In genomic region chr2:167377697-167378096, GRCm38 (mm10) we compare ENCODE assay signal across 19 mouse cellular contexts. TPM values are rescaled to one million over a fixed set of nuclear protein-coding genes. Genes with fewer than 3 reads are reported as not detected.
A peak's percentile ranks its signal among the peaks of the same experiment; 100 is the strongest.
DNase-seq lines count a peak whose midpoint lies in the region; ATAC-seq and TF ChIP-seq lines count a peak whose summit lies in the region.
"Had no signal": no experiment of that assay in that cellular context is flagged by ENCODE, and none has a peak within 500 bp of the region (broad histone marks: within the 10 kb centered on the region; RNA-seq: fewer than 3 reads in every experiment).

No protein-coding gene starts in this region.

- no peak for TF ChIP-seq CTCF in lung, postnatal 0 days (IDR thresholded peaks at IDR 0.05)
- TF ChIP-seq CTCF in MEL (IDR thresholded peaks at IDR 0.05 in 2 of 3, conservative IDR thresholded peaks at IDR 0.05 in 1 of 3; ENCODE audit: control insufficient read depth in 1 of 3, insufficient read depth in 1 of 3, low read depth in 2 of 3, low read length in 3 of 3, poor library complexity in 1 of 3, severe bottlenecking in 1 of 3) = no peak

- H3K9ac ChIP-seq in lung, postnatal 0 days (replicated peaks; ENCODE audit: low read depth) = no peak overlapping the region
- H3K9ac ChIP-seq in MEL (ENCODE audit: control insufficient read depth, low read depth, low read length, poor library complexity, severe bottlenecking) = no peak overlapping the region
- H3K9ac ChIP-seq: embryonic facial prominence, embryonic 13.5 days; forebrain, embryonic 12.5 days; hindbrain, embryonic 15.5 days had no signal

- no peaks in the 10 kb centered on the region for H3K9me3 ChIP-seq in lung, postnatal 0 days (ENCODE audit: low read length)
- H3K9me3 ChIP-seq in MEL (replicated peaks; ENCODE audit: insufficient read depth, low read length) = no peaks in the 10 kb centered on the region
- H3K9me3 ChIP-seq: embryonic facial prominence, embryonic 13.5 days; forebrain, embryonic 12.5 days; hindbrain, embryonic 10.5 days; hindbrain, embryonic 15.5 days had no signal

- ATAC-seq in lung, postnatal 0 days = no peak
- ATAC-seq in common myeloid progenitor, adult 5-6 weeks (replicated peaks; ENCODE audit: low read depth, poor library complexity, severe bottlenecking) = 0 out of 2 replicates have a peak, but pooled peaks have one; percentile 12
- peak; percentile 40 for ATAC-seq in monocyte, adult 5-6 weeks (replicated peaks; ENCODE audit: insufficient number of reproducible peaks, low FRiP score, low TSS enrichment, poor library complexity, severe bottlenecking)
- ATAC-seq: forebrain, embryonic 16.5 days; intestine, embryonic 16.5 days had no signal

- no peaks in the 10 kb centered on the region for H3K79me2 ChIP-seq in MEL (ENCODE audit: control insufficient read depth, insufficient read depth, low read length, poor library complexity)

- H3K27ac ChIP-seq in lung, postnatal 0 days (ENCODE audit: low read length) = no peak overlapping the region
- H3K27ac ChIP-seq in MEL (ENCODE audit: control insufficient read depth, low read depth, low read length) = no peak overlapping the region
- H3K27ac ChIP-seq: embryonic facial prominence, embryonic 13.5 days; forebrain, embryonic 12.5 days; hindbrain, embryonic 10.5 days; hindbrain, embryonic 15.5 days had no signal

- no peaks in the 10 kb centered on the region for H3K36me3 ChIP-seq in lung, postnatal 0 days (ENCODE audit: insufficient read depth, low read length)
- no peaks in the 10 kb centered on the region; a peak in 2 of 4 replicates for H3K36me3 ChIP-seq in MEL (ENCODE audit: control insufficient read depth in 1 of 2, insufficient read depth in 2 of 2, low read length in 2 of 2)
- H3K36me3 ChIP-seq: embryonic facial prominence, embryonic 13.5 days; forebrain, embryonic 12.5 days; hindbrain, embryonic 10.5 days; hindbrain, embryonic 15.5 days had no signal

- no peaks in the 10 kb centered on the region for H3K4me1 ChIP-seq in lung, postnatal 0 days (ENCODE audit: insufficient read depth, low read depth, low read length)
- peaks cover 0 to 15% of the 10 kb centered on the region in 2 experiments; a peak in 2 of 4 replicates for H3K4me1 ChIP-seq in MEL (ENCODE audit: control insufficient read depth in 1 of 2, insufficient read depth in 2 of 2, low read length in 2 of 2)
- H3K4me1 ChIP-seq: forebrain, embryonic 12.5 days had no signal

- 19% methylated on average over 3 of the region's 3 CpGs for WGBS in lung, postnatal 0 days

- no peak for TF ChIP-seq POLR2A in MEL (IDR thresholded peaks at IDR 0.05; ENCODE audit: control insufficient read depth in 1 of 2, insufficient read depth in 1 of 2, low read depth in 1 of 2, low read length in 2 of 2, poor library complexity in 1 of 2)

- no peak overlapping the region for H3K4me2 ChIP-seq in lung, postnatal 0 days (replicated peaks; ENCODE audit: low read depth, low read length)
- H3K4me2 ChIP-seq: embryonic facial prominence, embryonic 13.5 days; forebrain, embryonic 12.5 days; heart, embryonic 11.5 days; hindbrain, embryonic 15.5 days had no signal

- no peak for TF ChIP-seq EP300 in lung, postnatal 0 days (IDR thresholded peaks at IDR 0.05)
- no peak for TF ChIP-seq EP300 in MEL (IDR thresholded peaks at IDR 0.05; ENCODE audit: low read depth in 1 of 2, low read length in 2 of 2)

- no peaks in the 10 kb centered on the region for H3K27me3 ChIP-seq in lung, postnatal 0 days (replicated peaks; ENCODE audit: insufficient read depth, low read length)
- peaks cover 0 to 8% of the 10 kb centered on the region in 2 experiments; a peak in 2 of 4 replicates for H3K27me3 ChIP-seq in MEL (ENCODE audit: control insufficient read depth in 1 of 2, insufficient read depth in 2 of 2, low read length in 2 of 2)
- H3K27me3 ChIP-seq: embryonic facial prominence, embryonic 13.5 days; forebrain, embryonic 12.5 days; hindbrain, embryonic 15.5 days had no signal

- H3K4me3 ChIP-seq in lung, postnatal 0 days (ENCODE audit: low read depth, low read length) = no peak overlapping the region
- H3K4me3 ChIP-seq in MEL (ENCODE audit: control insufficient read depth in 1 of 2, insufficient read depth in 1 of 2, low read depth in 2 of 2, low read length in 2 of 2) = no peak overlapping the region
- H3K4me3 ChIP-seq: embryonic facial prominence, embryonic 13.5 days; forebrain, embryonic 12.5 days; hindbrain, embryonic 10.5 days; hindbrain, embryonic 15.5 days had no signal

- peak; percentile 44 for DNase-seq in lung, postnatal 0 days (ENCODE audit: low spot score)
- DNase-seq in lung, postnatal 14 days = no peak
- peak; percentile 23 for DNase-seq in MEL (ENCODE audit: low read depth, low spot score)
- DNase-seq in cerebellum, adult 18-20 months = no peak
- no peak for DNase-seq in adrenal gland, postnatal 25 days
- DNase-seq: adrenal gland, adult 8-10 months; cerebellum, adult 8-10 months; cerebellum, postnatal 25 days; gastrocnemius, postnatal 36 days; heart, adult 18-20 months had no signal

- TF ChIP-seq RAD21 in MEL (IDR thresholded peaks at IDR 0.05; ENCODE audit: low read depth, low read length) = no peak

TF ChIP-seq in MEL, 35 proteins besides CTCF, POLR2A, EP300 and RAD21:
- TF ChIP-seq MAX (IDR thresholded peaks at IDR 0.05; ENCODE audit: low read length) (no peak), SIN3A (IDR thresholded peaks at IDR 0.05; ENCODE audit: low read length) (no peak), MAFK (IDR thresholded peaks at IDR 0.05; ENCODE audit: borderline replicate concordance, low read depth, low read length) (no peak), UBTF (IDR thresholded peaks at IDR 0.05; ENCODE audit: borderline replicate concordance, insufficient read depth, low read depth, low read length) (no peak), CHD1 (IDR thresholded peaks at IDR 0.05; ENCODE audit: low read depth, low read length) (no peak)
TF ChIP-seq in MEL: peak in this region for 0.

RNA-seq across cellular contexts. Expression of gene B4galt5, which starts 28.7 kb away (rescaled TPM):
- 10.3 and 12.2 TPM in 2 replicates for polyA plus RNA-seq in lung, postnatal 0 days (2015; fragmentation: Nextera tagmentation; extraction: Ambion mirVana)
- 4.6 TPM in 2 replicates for total RNA-seq in MEL (2012; rRNA removed)
- 10 to 100 TPM in 1 of 2 experiments, 1 to 10 TPM in 1; 6.5 to 34.4 TPM for polyA plus RNA-seq in MEL (2012; ENCODE audit: insufficient read depth in 1 of 2, insufficient read length in 2 of 2, low read depth in 1 of 2, low replicate concordance in 2 of 2, missing spikeins in 1 of 2)
- 1.7 and 5.8 TPM in 2 replicates for total RNA-seq in common myeloid progenitor, adult 5-6 weeks (2017)
- total RNA-seq in monocyte, adult 5-6 weeks (2017) = 107 to 198 TPM (median 140 TPM) in 3 replicates
- total RNA-seq in adrenal gland, postnatal 25 days (2021) = 72.9 and 78.8 TPM in 2 replicates

RNA-seq across cellular contexts. Expression of gene Slc9a8, which starts 43.8 kb away (rescaled TPM):
- 9.2 and 9.8 TPM in 2 replicates for polyA plus RNA-seq in lung, postnatal 0 days (2015; fragmentation: Nextera tagmentation; extraction: Ambion mirVana)
- 15.6 and 16.7 TPM in 2 replicates for total RNA-seq in MEL (2012; rRNA removed)
- 10 to 100 TPM in 1 of 2 experiments, not detected in 1; 25.8 TPM for polyA plus RNA-seq in MEL (2012; ENCODE audit: insufficient read depth in 1 of 2, insufficient read length in 2 of 2, low read depth in 1 of 2, low replicate concordance in 2 of 2, missing spikeins in 1 of 2)
- total RNA-seq in common myeloid progenitor, adult 5-6 weeks (2017) = 19.3 and 29.1 TPM in 2 replicates
- 34.1 to 52.5 TPM (median 41.5 TPM) in 3 replicates for total RNA-seq in monocyte, adult 5-6 weeks (2017)
- total RNA-seq in adrenal gland, postnatal 25 days (2021) = 42.1 and 51.9 TPM in 2 replicates

Comparison
In these comparisons a context has a peak if more than half of its experiments do, and no peak if none do; other contexts are left out.
1. DNase-seq: peak in lung, postnatal 0 days (single experiment) and MEL (single experiment); none in lung, postnatal 14 days (single experiment), cerebellum, adult 18-20 months (0 of 2) and adrenal gland, postnatal 25 days (single experiment).
2. RNA of gene B4galt5, which starts 28.7 kb away (total RNA-seq): 107 to 198 TPM in monocyte, adult 5-6 weeks and 72.9 to 78.8 TPM in adrenal gland, postnatal 25 days; 1.7 to 5.8 TPM in common myeloid progenitor, adult 5-6 weeks and 4.6 TPM in MEL; every median in the first group is over 10 times any median in the second.